ENCODE assay signal across 9 mouse cellular contexts in the genomic region with DNA sequence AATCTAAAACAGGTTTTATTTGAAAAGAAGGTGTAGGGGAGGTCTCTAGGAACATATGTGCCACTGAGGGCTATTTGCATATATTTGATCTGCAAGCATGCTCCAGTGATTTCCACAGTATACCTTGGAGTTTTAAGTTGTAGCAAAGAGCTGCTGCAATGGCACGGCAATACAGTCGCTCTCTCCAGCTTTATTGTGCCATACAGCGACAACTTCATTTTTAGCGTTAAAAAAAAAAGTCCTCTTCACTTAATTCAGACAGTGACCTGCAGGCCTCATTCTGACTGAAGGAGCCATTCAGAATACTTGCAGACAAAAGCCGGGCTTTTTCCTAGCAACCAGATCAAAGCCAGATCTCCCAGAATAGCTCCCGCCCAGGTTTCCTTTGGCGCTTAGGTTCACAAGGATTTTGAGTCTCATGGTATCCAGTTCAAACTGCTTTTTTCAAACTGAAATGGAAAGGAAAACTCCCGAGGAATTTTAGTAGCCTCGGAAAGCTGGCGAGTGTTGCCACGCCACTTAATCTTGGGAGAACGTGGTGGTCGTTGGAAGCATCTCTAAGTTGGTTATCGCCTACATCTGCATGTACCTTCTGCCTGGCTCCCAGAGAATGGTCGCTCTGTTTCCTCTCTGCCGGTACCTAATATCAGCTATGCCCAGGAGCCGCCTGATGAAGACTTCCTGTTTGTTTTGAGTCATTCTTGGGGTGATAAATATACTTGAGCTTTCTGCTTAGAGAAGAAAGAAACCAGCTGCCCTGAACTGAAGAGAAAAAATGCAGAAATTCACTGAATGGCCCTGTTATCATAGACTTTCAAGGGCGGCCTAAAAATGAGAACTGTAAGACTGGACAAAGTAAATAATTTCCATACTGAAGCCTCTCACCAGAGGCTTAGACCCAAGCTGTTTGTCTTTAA.
DNase-seq lines count a peak whose midpoint lies in the region; ATAC-seq lines count a peak whose summit lies in the region.
"Had no signal": no experiment of that assay in that cellular context is flagged by ENCODE, and none has a peak within 500 bp of the region (broad histone marks: within the 10 kb centered on the region; RNA-seq: fewer than 3 reads in every experiment).

No protein-coding gene starts in this region.

- peak overlapping the region; percentile 38 for H3K4me2 ChIP-seq in forebrain, embryonic 14.5 days (ENCODE audit: low read length)
- H3K4me2 ChIP-seq in lung, embryonic 16.5 days (ENCODE audit: low read depth, low read length) = peak overlapping the region; percentile 57

- peak; percentile 63 for ATAC-seq in forebrain, embryonic 14.5 days
- peak; percentile 82 for ATAC-seq in lung, embryonic 16.5 days (ENCODE audit: low read depth)

- H3K9ac ChIP-seq in forebrain, embryonic 14.5 days (ENCODE audit: low read length) = peak overlapping the region; percentile 10; the same call in 1 of the 2 replicates
- peak overlapping the region; percentile 0; the same call in 1 of the 2 replicates for H3K9ac ChIP-seq in lung, embryonic 16.5 days (ENCODE audit: low read length)

- no peak overlapping the region; the same call in 1 of the 2 replicates for H3K4me3 ChIP-seq in forebrain, embryonic 14.5 days (ENCODE audit: low read depth, low read length)
- peak overlapping the region; percentile 28 for H3K4me3 ChIP-seq in lung, embryonic 16.5 days (ENCODE audit: low read length)

- H3K27ac ChIP-seq in forebrain, embryonic 14.5 days (ENCODE audit: low read depth, low read length) = peak overlapping the region; percentile 39; the same call in 1 of the 2 replicates
- H3K27ac ChIP-seq in lung, embryonic 16.5 days (ENCODE audit: low read length) = peak overlapping the region; percentile 84

- no peaks in the 10 kb centered on the region for H3K27me3 ChIP-seq in forebrain, embryonic 14.5 days (replicated peaks; ENCODE audit: control insufficient read depth, insufficient read depth, low read length)
- H3K27me3 ChIP-seq in lung, embryonic 16.5 days (ENCODE audit: control insufficient read depth, insufficient read depth, low read depth, low read length) = no peaks in the 10 kb centered on the region
- no peaks in the 10 kb centered on the region for H3K27me3 ChIP-seq in splenic B cell, adult 2 months (ENCODE audit: control insufficient read depth, insufficient read depth, low read length, poor library complexity, severe bottlenecking)
- H3K27me3 ChIP-seq: CH12.LX had no signal

- 5% methylated on average over 18 of the region's 18 CpGs for WGBS in forebrain, embryonic 14.5 days
- WGBS in lung, embryonic 16.5 days = 7% methylated on average over 18 of the region's 18 CpGs

- peak; percentile 33 to 49 for DNase-seq in heart, adult 18-20 months
- no peak for DNase-seq in heart, postnatal 4 days
- peak; percentile 75 for DNase-seq in forebrain, embryonic 14.5 days (ENCODE audit: low spot score)
- peak; percentile 21 for DNase-seq in kidney, adult 18-20 months
- peak; percentile 20 for DNase-seq in splenic B cell, adult 2 months (ENCODE audit: low read depth, low spot score)
- no peak for DNase-seq in cerebellum, adult 9-11 months
- DNase-seq in right cerebral cortex, postnatal 4 days = no peak

- H3K4me1 ChIP-seq in forebrain, embryonic 14.5 days (ENCODE audit: control insufficient read depth, insufficient read depth, low read length) = peaks cover 4% of the 10 kb centered on the region; the same call in 1 of the 2 replicates
- H3K4me1 ChIP-seq in lung, embryonic 16.5 days (replicated peaks; ENCODE audit: control insufficient read depth, insufficient read depth, low read length) = peaks cover 16% of the 10 kb centered on the region

- no peaks in the 10 kb centered on the region for H3K36me3 ChIP-seq in forebrain, embryonic 14.5 days (ENCODE audit: control insufficient read depth, insufficient read depth, low read length)
- H3K36me3 ChIP-seq in lung, embryonic 16.5 days (ENCODE audit: control insufficient read depth, insufficient read depth, low read length) = no peaks in the 10 kb centered on the region
- no peaks in the 10 kb centered on the region for H3K36me3 ChIP-seq in splenic B cell, adult 2 months (ENCODE audit: control insufficient read depth, insufficient read depth, low read length, poor library complexity, severe bottlenecking)

- H3K9me3 ChIP-seq in forebrain, embryonic 14.5 days (replicated peaks; ENCODE audit: control insufficient read depth, low read length) = no peaks in the 10 kb centered on the region
- H3K9me3 ChIP-seq in lung, embryonic 16.5 days (ENCODE audit: control insufficient read depth, low read length) = no peaks in the 10 kb centered on the region

Comparison
In these comparisons a context has a peak if more than half of its experiments do, and no peak if none do; other contexts are left out.
1. DNase-seq: peak in heart, adult 18-20 months (2 of 2), forebrain, embryonic 14.5 days (single experiment), kidney, adult 18-20 months (single experiment) and splenic B cell, adult 2 months (single experiment); none in heart, postnatal 4 days (single experiment), cerebellum, adult 9-11 months (single experiment) and right cerebral cortex, postnatal 4 days (single experiment).